In the genomic region with DNA sequence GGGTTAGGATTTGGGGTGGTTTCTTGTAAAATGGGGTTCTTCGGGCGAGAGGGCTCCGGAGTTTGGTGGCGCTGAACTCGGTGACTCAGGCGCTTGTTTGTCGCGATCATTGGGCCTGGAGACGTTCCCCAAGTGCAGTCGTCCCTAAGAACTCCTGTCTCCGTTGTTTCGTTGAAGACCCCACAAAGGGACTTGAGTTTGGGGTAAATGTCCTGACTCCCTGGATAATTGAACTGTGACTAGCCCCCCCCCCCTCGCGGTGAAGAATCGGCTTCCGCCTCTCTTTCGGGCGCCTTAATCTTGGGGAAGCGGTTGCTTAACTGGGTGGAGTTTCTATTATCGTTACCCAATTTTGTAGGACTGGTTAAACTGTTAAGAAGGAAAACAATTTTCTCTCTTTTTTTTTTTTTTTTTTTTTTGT, we compare ENCODE assay signal across 1 mouse cellular context.
TF ChIP-seq lines count a peak whose summit lies in the region.

No protein-coding gene starts in this region.

TF ChIP-seq in MEL, 35 proteins besides CTCF, POLR2A, EP300 and RAD21 (continued from another document):
- TF ChIP-seq SIN3A (IDR thresholded peaks at IDR 0.05; ENCODE audit: low read length) (peak; percentile 72; the same call in 1 of the 2 replicates), JUND (IDR thresholded peaks at IDR 0.05; ENCODE audit: low read depth, low read length) (no peak), ZNF384 (IDR thresholded peaks at IDR 0.05; ENCODE audit: low read depth, low read length) (peak; percentile 98), ZMIZ1 (IDR thresholded peaks at IDR 0.05; ENCODE audit: low read depth, low read length) (no peak), CHD2 (IDR thresholded peaks at IDR 0.05; ENCODE audit: low read length) (no peak), MAFK (IDR thresholded peaks at IDR 0.05; ENCODE audit: borderline replicate concordance, low read depth, low read length) (no peak), MAZ (IDR thresholded peaks at IDR 0.05; ENCODE audit: low read depth, low read length) (peak; percentile 69), TBP (IDR thresholded peaks at IDR 0.05; ENCODE audit: low read depth, low read length) (peak; percentile 86; the same call in 1 of the 2 replicates)
TF ChIP-seq in MEL: peak in this region for 14.
